Mouse (Mus musculus): ENCODE data around the gene Cep164.

The Cep164 gene

DNA sequence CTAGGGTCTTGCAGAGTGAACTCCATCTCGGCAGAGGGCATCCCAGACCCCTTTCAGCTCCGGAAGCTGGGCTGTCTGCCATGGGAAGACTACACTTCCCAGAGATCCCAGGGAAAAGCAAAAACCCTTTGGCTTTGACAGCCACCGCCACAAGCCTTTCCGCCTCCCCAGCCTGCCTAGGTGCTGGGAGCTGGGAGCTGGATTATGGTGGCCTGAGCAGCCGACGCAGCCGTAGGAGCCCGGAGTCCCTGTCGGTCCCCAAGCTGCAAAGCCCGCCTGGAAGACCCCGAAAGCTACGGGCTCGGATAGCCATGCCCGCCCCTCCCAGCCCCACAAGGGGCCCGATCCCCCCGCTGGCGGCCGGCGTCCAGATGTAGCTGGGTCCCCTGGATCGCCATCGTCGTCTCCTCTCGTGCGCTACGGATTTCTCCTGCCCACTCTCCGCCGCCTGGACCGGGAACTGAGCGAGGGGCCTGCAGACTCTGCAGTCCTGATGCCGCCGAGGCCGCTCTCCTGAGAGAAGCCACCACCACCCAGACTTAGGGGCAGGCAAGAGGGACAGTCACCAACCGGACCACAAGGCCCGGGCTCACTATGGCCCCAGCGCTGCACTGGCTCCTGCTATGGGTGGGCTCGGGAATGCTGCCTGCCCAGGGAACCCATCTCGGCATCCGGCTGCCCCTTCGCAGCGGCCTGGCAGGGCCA, 10.1 kb upstream of the Cep164 start, which contains the start of gene Bace1:
Gene Bace1 (plus strand): TSS at position 147 of the 705 bp plus-strand sequence.
- DNase-seq (ENCODE audit: low spot score): no peak

DNA sequence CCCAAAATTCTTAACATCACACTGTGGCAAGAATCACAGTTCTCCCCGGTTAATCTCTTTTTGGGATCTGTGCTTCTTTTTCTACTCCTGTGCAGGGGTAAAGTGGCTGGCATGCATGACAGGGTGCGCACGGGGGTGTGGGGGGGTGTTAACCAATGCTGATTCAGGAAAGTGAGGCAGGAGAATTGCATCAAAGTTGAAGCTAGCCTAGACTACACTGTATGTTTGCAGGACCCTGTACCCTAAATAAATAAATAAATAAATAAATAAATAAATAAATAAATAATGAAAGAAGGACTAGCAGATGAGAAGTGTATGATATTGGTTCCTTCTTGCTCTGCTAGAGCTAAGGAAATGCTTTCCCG, 9.6 kb upstream of the Cep164 start:
- DNase-seq (ENCODE audit: low spot score): no peak

DNA sequence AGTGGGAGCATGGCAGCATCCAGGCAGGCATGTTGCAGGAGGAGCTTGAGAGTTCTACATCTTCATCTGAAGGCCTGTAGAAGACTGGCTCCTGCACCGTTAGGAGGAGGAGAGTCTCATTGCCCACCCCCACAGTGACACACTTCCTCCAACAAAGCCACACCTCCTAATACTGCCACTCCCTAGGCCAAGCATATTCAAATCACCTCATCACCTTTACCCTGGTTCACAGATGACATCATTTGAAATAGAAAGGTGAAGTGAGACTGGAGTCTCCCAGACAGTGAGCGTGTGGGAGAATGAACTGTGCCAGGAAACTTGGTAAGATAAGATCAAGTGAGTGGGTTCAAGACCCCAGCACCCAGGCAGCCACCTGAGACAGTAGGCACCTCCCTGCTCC, 5.0 kb upstream of the Cep164 start:
- DNase-seq (ENCODE audit: low spot score): no peak

DNA sequence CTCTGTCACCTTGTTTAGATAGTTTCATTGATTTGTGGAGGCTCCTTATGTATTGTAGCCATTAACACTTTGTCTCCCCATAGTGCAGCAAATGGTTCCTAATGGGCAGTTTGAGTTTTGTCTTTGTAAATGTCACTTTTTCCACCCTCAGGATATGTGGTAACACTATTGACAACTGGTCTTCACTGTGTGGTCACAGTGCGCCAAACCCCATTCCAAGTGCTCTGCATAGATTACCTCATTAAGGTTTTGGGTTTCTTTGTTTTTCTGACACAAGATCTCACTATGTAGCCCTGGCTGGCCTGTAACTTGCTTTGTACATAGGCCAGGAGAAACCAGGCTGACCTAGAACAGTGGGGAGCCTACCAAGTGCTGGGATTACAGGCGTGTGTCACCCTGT, 4.4 kb upstream of the Cep164 start:
- DNase-seq (ENCODE audit: low spot score): no peak

DNA sequence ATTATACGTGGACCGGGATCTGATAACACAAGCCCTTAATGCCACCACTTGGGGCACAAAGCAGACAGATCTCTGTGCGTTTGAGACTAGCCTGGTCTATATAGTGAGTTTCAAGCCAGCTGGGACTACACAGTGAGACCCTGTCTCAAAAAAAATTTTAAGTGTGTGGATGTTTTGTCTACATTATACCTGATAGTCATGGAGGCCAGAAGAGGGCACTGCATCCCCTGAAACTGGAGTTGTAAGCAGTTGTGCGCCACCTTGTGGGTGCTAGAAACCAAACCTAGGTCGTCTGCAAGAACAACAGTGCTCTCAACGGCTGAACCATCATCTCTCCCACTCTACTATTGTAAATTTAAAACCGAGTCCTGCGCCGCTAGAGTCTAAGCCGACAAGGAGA, 616 bp upstream of the Cep164 start:
- DNase-seq (ENCODE audit: low spot score): peak; percentile 76

DNA sequence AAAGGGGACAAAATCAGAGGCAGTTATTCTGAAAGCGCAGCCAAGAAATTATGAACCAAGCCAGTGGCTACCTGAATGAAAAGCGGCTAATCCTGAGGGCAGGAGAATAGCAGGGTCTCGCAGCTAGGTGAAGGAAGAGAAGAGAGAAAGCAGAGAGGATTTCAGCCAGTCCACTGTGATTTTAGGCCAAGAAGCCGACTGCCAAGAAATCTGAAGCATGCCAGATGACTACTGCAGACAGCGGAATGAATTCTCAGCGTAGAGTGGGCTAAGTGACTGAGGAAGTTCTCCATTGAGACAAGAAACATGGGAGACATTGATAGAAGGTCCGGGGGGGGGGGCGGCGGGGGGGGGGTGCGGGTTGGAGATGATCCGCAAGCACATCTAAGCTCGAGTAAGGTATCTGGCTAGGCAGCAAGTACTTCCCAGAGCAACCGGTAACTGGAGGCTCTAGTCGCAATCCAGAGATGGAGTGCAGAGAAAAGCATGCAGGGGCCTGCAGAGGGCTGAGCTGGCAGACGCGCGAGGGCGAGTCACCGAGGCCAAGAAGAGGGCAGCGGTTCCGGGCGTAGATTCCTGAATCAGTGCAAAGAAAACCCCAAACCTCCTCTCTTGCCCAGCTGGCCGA, 714 bp downstream of the Cep164 start:
- DNase-seq (ENCODE audit: low spot score): peak; percentile 12

DNA sequence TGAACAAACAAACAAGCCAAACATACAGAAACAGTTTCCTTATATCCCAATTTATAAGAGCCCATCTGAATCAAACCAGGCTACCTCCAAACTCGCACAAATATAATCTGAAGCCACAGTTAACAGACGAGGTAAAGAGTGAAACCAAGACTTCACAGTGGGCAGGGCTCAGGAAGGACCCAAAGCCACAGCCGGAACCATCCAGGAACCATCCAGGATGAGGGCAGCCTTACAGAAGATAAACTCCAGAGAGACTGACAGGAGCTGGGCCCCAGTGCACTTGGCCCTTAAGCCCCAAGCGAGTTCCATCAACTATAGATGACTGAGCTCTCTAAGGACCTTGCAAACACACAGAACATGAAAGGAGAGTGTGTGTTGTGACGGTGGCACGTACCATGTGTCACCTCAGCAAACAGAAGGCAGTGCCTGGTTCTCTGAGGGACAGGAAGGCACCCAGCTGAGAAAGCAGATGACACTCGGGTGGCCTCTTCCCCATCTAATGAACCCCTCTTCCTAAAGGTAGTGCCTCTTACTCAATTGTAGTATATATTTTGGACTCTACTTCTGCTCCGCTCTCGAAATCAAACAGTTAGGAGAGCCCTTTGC, 10.0 kb downstream of the Cep164 start:
- DNase-seq (ENCODE audit: low spot score): peak; percentile 41

DNA sequence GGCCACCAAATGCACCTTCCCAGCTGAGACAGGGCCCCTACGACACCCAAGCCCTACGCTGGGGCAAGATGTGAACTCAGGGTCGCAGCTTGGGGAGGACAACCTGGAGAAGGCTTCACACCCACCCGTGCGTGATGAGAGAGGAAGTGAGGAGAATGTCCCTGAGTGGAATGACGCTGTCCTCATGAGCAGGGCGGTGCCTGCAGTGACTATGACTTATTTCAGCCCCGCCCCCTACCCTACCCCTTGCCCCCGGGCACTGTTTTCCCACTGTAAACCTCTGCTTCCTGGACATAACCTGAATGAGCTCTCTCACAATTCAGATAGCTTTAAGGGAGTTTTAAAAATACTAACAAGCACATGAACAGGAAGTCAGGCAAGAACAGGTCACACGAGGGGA, 13.0 kb downstream of the Cep164 start:
- DNase-seq (ENCODE audit: low spot score): no peak

DNA sequence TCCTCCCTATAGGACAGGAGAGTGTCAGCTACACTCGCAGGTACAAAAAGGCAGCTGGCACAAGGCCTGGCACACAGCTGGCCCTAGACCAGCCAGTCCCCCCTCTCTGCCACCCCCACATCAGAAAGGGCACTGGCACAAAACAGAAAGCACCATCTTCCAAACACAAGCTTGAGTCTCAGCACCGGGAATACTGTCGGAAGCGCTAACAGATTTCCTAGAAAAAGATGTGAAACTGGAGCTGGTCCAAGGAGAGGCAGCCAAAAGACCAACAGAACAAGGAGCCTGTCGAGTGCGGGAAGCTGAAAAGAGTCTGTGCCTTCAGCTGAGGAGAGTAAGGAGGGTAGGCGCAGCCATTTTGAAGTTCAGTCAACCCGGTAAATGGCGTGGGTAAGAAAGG, 13.4 kb downstream of the Cep164 start:
- no peak for DNase-seq (ENCODE audit: low spot score)

DNA sequence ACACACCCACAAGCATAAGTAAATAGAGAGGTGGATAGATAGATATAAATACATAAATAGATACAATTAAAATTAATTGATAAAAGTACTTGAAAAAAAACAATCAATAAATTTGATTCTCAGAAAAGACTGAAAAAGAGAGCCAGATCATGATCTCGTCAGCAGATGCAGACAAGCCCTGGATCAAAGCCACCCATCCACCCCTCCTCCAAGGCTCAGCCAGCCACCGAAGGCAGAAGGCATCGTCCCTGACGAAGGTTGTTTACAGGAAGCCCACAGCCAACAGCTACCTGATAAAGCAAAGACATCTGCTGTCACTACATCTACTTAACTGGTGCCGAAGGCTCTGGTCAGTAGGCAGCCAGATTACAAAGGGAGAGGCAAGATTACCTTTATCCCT, 16.5 kb downstream of the Cep164 start:
- no peak for DNase-seq (ENCODE audit: low spot score)

DNA sequence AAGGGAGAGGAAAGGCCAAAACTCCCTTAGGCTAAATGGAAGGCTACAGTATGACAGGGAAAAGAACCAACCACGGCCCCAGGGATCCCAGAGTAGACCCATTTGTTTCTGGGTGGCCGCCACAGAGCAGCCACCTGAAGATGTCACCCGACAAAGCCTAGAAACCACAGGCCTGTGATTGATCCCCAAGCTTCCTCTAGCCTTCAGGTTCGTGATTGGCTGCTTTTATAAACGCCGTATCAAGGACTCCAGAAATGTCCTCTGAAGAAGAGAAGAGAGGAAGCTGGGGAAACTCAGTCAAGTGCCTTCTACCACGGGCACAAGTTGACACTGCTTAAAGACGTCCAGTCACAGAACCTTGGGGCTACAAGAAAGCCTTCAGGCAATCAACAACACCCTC, 20.7 kb downstream of the Cep164 start:
- DNase-seq (ENCODE audit: low spot score): peak; percentile 66

DNA sequence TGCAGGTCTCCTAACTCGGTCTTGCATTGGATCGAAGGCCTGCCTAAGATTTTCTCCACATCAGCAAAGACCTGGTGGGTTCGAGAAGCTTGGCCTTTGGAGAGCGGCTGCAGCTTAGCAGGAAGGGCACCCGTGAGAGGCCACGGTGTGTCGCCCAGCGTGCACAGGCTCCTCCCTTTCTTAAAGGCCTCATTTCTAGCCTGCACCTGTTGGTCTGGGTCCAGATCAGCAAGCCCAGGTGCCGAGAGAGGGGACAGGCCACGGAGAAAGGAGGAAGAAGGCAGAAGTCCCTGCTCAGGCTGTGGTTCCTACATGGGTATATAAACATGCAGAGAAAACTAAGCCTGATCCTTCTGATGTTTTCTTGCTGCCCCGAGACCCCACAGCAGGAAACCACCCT, 21.2 kb downstream of the Cep164 start:
- DNase-seq (ENCODE audit: low spot score): no peak

DNA sequence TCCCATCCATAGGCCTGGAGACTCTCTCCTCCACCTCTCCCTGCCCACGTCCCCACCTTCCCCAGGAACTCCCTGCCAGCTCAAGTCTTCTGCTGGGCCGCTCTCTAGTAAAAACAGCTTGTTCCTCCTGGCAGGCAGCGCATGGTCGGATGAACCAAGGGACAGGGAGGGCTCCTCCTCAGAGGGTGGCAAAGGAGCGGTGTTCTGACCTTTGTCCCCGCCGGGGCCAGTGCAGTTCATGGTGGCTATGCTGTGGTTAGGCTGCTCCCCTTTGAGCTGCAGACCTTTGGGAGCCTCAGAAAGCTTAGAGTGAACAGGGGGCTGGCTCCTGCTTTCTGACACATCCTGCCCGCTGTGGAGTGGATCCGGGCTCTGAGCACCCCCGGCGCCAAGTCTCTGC, 21.6 kb downstream of the Cep164 start:
- no peak for DNase-seq (ENCODE audit: low spot score)

DNA sequence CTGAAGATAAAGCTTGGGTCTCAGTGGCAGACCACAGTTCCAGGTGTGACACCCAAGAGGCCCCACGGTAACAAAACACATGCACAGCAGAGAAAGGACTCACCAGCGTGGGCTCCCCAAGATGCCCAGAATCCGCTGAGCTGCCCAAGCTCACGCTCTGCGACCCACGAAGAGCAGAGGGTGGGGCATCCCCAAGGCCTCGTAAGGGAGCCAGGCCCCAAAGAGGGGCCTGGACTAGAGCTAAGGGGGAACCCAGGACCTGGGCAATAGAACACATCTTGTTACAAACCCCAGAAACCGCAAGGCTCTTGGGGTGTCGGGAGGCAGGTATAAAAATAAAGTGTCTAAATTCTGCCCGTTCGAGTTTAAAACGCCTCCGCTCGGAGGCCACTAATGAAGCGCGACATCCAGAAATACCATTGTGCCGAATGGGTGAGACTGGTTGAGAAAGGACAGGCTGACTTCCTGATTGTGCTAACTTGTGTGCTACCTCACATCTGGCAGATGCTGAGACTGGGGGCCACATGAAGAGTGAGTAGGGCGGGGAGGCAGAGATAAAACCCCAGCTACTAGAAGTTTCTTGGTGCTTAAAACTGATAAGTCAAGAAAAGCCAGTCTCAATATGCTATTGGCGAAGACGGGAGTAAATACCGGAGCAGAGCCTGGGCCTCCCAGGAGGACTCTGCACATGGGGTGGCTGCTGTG, 25.3 kb downstream of the Cep164 start:
- no peak for DNase-seq (ENCODE audit: low spot score)

DNA sequence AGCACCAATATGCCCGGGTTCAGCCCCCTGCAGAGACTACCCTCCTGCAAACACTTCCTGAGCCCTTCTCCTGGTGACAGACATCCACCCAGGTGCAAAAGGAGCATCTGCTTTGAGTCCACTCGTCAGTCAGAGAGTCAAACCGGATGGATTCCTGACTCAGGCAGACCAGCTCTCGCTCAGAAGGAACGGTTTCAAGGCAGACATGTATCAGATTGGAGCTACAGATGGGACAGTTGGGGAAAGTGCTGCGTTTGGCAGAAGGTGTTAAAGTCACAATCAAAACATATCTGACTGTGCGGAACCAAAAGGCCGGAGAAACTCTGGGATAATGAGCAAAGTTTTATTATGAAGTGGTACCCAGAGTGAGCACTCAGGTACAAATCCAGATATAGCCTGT, 29.1 kb downstream of the Cep164 start:
- DNase-seq (ENCODE audit: low spot score): no peak

DNA sequence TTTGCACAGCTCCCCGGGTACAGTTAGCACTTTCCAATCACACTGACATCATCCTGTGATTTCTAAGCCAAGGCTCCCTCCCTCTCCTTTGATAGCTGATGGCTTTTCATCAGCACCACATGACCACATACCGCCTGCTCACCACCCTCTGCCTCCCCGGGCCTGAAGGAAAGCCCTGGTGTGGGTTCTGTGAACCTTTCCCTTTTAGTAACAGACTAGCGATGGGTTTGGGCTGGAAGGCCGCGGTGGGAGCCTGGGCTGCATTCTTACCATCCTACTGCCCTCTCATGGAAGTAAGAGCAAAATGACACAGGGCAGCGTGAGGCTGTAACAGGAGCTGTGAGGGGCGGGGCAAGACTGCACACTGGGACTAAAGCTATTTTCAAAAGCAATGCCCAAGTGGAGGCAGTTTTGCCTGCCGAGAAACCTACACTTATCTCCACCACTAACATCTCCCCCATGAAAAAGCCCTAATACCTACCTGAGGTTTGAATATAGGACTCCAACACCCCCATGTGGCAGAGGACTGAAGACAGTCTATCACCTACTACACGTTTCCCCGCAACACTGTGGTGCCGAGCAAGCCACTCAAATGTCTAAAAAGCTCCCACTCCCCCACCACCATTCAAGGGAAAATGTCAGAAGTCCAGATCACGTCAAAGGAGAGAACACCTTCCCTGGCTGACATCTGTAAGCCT, 29.9 kb downstream of the Cep164 start:
- no peak for DNase-seq (ENCODE audit: low spot score)

DNA sequence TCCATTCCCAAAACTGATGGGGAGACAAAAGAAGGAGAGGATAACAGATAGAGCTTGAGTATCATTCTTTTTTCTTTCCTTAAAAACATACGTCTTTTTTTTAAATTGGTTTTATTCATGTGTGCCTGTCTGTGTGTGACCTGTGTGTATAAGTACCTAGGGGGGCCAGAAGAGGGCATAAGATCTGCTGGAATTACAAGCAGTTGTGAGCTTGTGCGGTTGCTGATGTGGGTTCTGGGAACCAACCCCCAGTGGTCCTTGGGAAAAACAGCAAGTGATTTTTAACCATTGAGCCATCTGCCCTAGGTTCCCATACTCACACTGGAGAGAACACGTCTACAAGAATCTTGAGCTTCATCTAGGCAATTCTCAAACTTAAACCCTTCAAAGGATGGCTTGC, 31.2 kb downstream of the Cep164 start:
- no peak for DNase-seq (ENCODE audit: low spot score)

DNA sequence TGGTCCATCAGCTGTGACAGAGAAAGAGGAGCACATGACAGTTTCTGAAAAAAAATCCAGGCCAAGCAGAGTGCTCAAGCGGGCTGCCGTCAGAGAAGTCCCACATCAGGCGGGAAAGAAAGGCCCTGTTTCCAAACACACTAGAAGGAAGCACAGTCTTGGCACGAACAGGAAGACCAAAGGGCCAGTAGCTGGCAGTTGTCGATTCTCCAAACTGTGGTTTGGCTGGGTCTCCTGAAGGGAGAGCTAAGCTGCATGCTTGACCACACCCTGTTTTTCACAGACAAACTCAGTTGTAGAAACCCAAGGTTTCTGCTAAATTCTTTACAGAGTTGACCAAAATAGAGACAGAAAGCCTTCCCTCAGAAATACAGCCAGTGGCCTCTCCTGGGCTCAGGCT, 32.8 kb downstream of the Cep164 start:
- no peak for DNase-seq (ENCODE audit: low spot score)

DNA sequence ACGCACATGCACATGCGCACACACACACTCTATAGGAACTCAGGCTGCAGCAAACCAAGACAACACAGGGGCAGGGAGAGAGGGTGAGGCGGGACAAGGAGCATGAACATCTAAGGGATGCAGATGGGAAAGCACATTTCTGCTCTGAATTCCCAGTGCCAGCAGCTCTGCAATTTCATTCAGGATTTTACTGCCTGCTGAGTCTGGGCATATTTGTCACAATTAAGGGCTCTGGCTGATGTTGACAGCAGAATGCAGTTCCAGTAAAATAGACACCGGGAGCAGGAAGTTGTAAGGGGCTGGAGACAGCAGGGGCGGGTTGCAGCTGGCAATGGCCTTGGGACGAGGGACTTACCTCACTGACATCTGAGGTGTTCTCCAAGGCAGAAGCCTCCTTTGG, 34.8 kb downstream of the Cep164 start:
- DNase-seq (ENCODE audit: low spot score): no peak

DNA sequence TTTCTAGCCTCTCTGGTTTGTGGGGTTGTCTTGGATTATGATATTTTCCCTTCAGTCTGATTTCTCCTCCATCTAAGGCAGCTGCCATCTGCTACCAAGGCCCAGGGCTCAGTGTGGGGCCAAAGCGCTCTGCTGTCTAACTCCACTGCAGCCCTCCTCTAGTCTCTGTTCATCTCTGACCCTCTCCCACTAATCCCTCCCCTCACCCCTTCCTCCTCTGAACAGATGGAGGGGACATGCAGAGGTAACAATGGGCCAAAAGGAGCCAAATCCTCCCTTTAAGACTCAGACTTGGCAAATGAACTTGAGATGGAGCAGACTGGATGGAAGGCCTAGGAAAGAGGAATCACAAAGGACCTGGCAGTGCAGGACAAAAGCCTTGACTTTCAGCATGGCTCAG, 36.3 kb downstream of the Cep164 start:
- DNase-seq (ENCODE audit: low spot score): no peak

DNA sequence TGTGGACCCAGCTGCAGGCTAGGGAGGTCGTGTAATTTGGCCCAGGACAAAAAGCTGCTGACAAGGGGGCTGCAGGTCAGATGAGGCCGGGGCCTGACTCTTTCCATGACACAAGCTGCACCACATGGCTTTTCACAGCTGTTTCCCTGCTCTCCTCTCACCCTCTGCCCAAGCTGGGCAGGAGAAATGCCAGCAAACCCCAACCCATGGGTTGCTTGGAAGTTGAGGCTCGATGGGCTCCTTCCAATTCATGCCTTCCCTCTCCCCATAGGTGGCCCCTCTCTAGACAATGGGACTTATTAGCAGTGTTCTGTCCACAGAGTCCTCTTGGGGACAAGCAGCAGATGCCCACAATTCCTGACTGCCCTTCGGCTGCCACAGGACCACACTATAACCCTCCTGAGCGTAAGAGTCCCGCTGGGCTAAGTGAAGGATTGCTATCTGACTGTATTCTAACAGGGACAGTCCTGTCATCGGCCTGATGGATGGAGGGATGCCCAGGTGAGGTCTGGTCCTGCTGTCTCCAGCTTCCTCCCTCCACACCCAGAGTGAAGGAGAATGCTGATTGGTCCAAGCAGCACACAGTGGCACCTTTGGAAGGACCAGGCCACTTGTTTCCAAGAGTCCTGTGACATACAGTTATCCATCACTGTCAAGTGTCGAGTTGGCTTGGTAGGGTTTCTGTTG, 36.9 kb downstream of the Cep164 start:
- no peak for DNase-seq (ENCODE audit: low spot score)

DNA sequence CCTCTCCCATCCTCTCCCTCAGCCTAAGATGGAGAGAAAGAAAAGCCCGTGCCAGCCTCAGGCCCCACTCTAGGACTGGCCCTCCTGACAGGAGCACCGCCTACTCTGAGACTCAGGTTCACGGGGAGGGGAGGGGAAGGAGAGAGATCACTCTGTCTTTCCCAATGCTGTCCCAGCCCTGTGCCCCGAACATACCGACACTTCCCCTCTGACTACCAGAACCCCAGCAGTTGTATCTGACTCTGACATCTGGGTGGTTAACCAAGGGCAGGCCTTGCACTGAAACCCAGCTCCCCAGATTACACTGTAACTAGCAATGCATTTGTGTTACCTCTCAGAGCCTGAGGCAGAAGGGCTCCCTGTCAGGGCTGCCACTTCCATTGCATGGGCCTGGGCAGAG, 40.1 kb downstream of the Cep164 start:
- no peak for DNase-seq (ENCODE audit: low spot score)

Data from T-cell, adult 2 months (primary cell).